Mouse (Mus musculus) forebrain, embryonic 10.5 days (tissue): ENCODE data around the gene Slc22a6. TPM values are rescaled to one million over a fixed set of nuclear protein-coding genes. Genes with fewer than 3 reads are reported as not detected.

ENCODE experiments used
- DNase-seq: peaks from one replicate; pipeline ENCODE4 v3.0.0-alpha.2; 2017; ENCODE audit warnings: low spot score; ENCODE audit errors: extremely low spot score
- H3K27ac ChIP-seq: fragments of 300-500 bp; sonication (generic); 2 replicates; pipeline ENCODE4 v1.5.1; 2016; ENCODE audit warnings: mild to moderate bottlenecking
- H3K27me3 ChIP-seq: fragments of 300-500 bp; sonication (generic); 2 replicates; pipeline ENCODE4 v1.6.1; 2016; ENCODE audit warnings: mild to moderate bottlenecking; ENCODE audit not compliant: poor library complexity, severe bottlenecking
- H3K36me3 ChIP-seq: fragments of 300-500 bp; sonication (generic); replicated peaks from 2 replicates; pipeline ENCODE4 v1.6.1; 2016; ENCODE audit warnings: mild to moderate bottlenecking, moderate library complexity
- H3K4me1 ChIP-seq: fragments of 300-500 bp; sonication (generic); 2 replicates; pipeline ENCODE4 v1.6.1; 2016
- H3K4me3 ChIP-seq: fragments of 300-500 bp; sonication (generic); 2 replicates; pipeline ENCODE4 v1.5.1; 2016; ENCODE audit warnings: mild to moderate bottlenecking, moderate library complexity
- H3K9me3 ChIP-seq: fragments of 300-500 bp; sonication (generic); 2 replicates; pipeline ENCODE4 v1.6.1; 2016; ENCODE audit warnings: mild to moderate bottlenecking, moderate library complexity
- WGBS: fragments of 180-500 bp; shearing (Covaris S2); methylation state at CpG from one replicate; pipeline ENCODE4 v1.1.7; 2016; 5-methylcytosine and 5-hydroxymethylcytosine counted together
- polyA plus RNA-seq: library from polyadenylated mRNA; unstranded; fragments of >200 nt; fragmentation: Nextera tagmentation; extraction: Ambion mirVana; gene quantifications from 2 replicates; pipeline ENCODE4 v1.2.1, GENCODE M21; 2016

Gene Slc22a6
- polyA plus RNA-seq, 1 experiment from 2014 or later = not detected

GRCm38 (mm10) chr19:8664859-8665258, 47.0 kb downstream of the Slc22a6 start:
- Histone ChIP-seq H3K9me3 (no peaks in the 10 kb centered on the region), H3K36me3 (no peaks in the 10 kb centered on the region), H3K27me3 (peaks cover 55% of the 10 kb centered on the region), H3K27ac (no peak overlapping the region), H3K4me1 (peaks cover 33% of the 10 kb centered on the region), H3K4me3 (no peak overlapping the region)
- no peak for DNase-seq
- 99% methylated on average over 3 of the region's 3 CpGs for WGBS

DNA sequence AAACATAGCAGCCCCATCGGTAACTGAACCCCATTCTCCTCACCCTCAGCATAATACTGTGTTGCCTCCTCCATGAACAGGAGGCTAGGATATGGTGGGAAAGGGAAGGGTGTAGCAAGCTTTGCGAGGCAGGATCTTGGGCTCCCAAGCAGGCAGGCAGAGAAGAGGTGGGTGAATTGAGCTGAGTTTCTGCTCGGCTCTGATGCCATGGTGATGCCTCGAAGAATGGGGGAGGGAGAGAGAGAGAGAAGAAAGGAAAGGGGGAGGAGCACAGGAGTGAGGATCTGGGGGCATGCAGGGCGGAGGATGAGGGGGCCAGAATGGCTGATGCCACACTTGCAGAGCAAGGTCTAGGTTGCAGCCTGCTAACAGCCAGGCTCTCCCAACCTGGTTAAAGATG, 47.9 kb downstream of the Slc22a6 start:
- Histone ChIP-seq H3K27ac (no peak overlapping the region), H3K36me3 (no peaks in the 10 kb centered on the region)
- 65% methylated on average over 5 of the region's 5 CpGs for WGBS

DNA sequence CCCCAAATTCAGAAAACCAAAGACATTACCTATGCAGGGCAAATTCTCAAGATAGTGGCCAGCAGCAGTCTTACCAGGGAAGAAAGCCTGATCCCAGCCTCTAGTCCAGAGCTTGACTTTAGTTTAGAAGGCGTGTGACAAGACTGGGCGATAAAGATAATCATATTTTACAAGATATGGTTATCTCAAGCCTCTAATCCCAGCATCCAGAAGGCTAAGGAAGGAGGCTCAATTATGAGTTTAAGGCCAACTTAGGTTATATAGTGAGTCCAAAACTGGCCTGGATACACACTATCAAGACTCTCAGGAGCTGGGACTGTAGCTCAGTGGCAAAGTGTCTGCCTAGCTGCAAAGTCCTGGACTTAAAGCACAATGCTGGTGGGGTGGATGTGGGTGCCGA, 55.0 kb downstream of the Slc22a6 start:
- WGBS = 92% methylated on average over 3 of the region's 3 CpGs

More for the DNA sequence above, 47.9 kb downstream of the Slc22a6 start:
- H3K27me3 ChIP-seq = peaks cover 48% of the 10 kb centered on the region
- no peaks in the 10 kb centered on the region for H3K9me3 ChIP-seq
- DNase-seq = no peak
- peaks cover 33% of the 10 kb centered on the region for H3K4me1 ChIP-seq
- H3K4me3 ChIP-seq = no peak overlapping the region

GRCm38 (mm10) chr19:8673336-8674063, 55.7 kb downstream of the Slc22a6 start:
- no peaks in the 10 kb centered on the region for H3K4me1 ChIP-seq
- DNase-seq = no peak
- 82% methylated on average over 9 of the region's 9 CpGs for WGBS
- H3K36me3 ChIP-seq = no peaks in the 10 kb centered on the region
- H3K4me3 ChIP-seq = no peak overlapping the region
- H3K9me3 ChIP-seq = no peaks in the 10 kb centered on the region
- H3K27me3 ChIP-seq = peaks cover 10% of the 10 kb centered on the region
- H3K27ac ChIP-seq = no peak overlapping the region

More for the DNA sequence above, 55.0 kb downstream of the Slc22a6 start:
- H3K4me3 ChIP-seq = no peak overlapping the region
- no peak overlapping the region for H3K27ac ChIP-seq
- 0 out of 2 replicates have a peak, but pooled peaks cover 4% of the 10 kb centered on the region for H3K27me3 ChIP-seq
- no peak for DNase-seq
- no peaks in the 10 kb centered on the region for H3K4me1 ChIP-seq
- H3K36me3 ChIP-seq = no peaks in the 10 kb centered on the region
- H3K9me3 ChIP-seq = no peaks in the 10 kb centered on the region

Other genes with a start within 250 kb of the Slc22a6 start
- not detected in 2 replicates for gene Slc22a30, start 212.9 kb upstream of the Slc22a6 start, polyA plus RNA-seq
- 0.06 TPM in 1 of 2 replicates, not detected in the other for gene Slc22a8, start 26.8 kb upstream of the Slc22a6 start, polyA plus RNA-seq
- gene Chrm1, start 45.8 kb downstream of the Slc22a6 start, polyA plus RNA-seq = not detected in 2 replicates
- gene Slc3a2, start 105.3 kb downstream of the Slc22a6 start, polyA plus RNA-seq = 136 and 149 TPM in 2 replicates
- 120 and 126 TPM in 2 replicates for gene Wdr74, start 117.8 kb downstream of the Slc22a6 start, polyA plus RNA-seq
- 3.4 and 3.7 TPM in 2 replicates for gene 1700092M07Rik, start 122.7 kb downstream of the Slc22a6 start, polyA plus RNA-seq
- 86.8 and 87.8 TPM in 2 replicates for gene Stx5a, start 123.4 kb downstream of the Slc22a6 start, polyA plus RNA-seq
- 254 and 275 TPM in 2 replicates for gene Nxf1, start 139.0 kb downstream of the Slc22a6 start, polyA plus RNA-seq
- gene Tmem223, start 153.0 kb downstream of the Slc22a6 start, polyA plus RNA-seq = 170 TPM in 2 replicates
- 47.4 and 49.5 TPM in 2 replicates for gene Tmem179b, start 156.4 kb downstream of the Slc22a6 start, polyA plus RNA-seq
- 48.6 and 49.4 TPM in 2 replicates for gene Taf6l, start 168.4 kb downstream of the Slc22a6 start, polyA plus RNA-seq
- gene Polr2g, start 180.5 kb downstream of the Slc22a6 start, polyA plus RNA-seq = 173 and 180 TPM in 2 replicates
- 6.6 and 6.8 TPM in 2 replicates for gene Zbtb3, start 184.5 kb downstream of the Slc22a6 start, polyA plus RNA-seq
- gene Ttc9c, start 201.3 kb downstream of the Slc22a6 start, polyA plus RNA-seq = 82.5 and 85.5 TPM in 2 replicates
- gene Hnrnpul2, start 202.0 kb downstream of the Slc22a6 start, polyA plus RNA-seq = 4.9 and 5.4 TPM in 2 replicates
- not detected in 2 replicates for gene AC129217.1, start 211.7 kb downstream of the Slc22a6 start, polyA plus RNA-seq
- 47.0 and 48.0 TPM in 2 replicates for gene Bscl2, start 219.4 kb downstream of the Slc22a6 start, polyA plus RNA-seq
- 27.8 and 31.7 TPM in 2 replicates for gene Gng3, start 221.2 kb downstream of the Slc22a6 start, polyA plus RNA-seq
- 0.36 and 0.99 TPM in 2 replicates for gene Lrrn4cl, start 232.7 kb downstream of the Slc22a6 start, polyA plus RNA-seq